Mouse (Mus musculus) c-Kit-positive CD71-negative TER-119-negative erythroid progenitor cells, embryonic 14.5 days (primary cell): ENCODE results near the gene Smim15.

ENCODE experiments used
- DNase-seq: peaks from one replicate; pipeline ENCODE4 v3.0.0-alpha.2; 2013; ENCODE audit warnings: low read depth

The Smim15 gene

DNA sequence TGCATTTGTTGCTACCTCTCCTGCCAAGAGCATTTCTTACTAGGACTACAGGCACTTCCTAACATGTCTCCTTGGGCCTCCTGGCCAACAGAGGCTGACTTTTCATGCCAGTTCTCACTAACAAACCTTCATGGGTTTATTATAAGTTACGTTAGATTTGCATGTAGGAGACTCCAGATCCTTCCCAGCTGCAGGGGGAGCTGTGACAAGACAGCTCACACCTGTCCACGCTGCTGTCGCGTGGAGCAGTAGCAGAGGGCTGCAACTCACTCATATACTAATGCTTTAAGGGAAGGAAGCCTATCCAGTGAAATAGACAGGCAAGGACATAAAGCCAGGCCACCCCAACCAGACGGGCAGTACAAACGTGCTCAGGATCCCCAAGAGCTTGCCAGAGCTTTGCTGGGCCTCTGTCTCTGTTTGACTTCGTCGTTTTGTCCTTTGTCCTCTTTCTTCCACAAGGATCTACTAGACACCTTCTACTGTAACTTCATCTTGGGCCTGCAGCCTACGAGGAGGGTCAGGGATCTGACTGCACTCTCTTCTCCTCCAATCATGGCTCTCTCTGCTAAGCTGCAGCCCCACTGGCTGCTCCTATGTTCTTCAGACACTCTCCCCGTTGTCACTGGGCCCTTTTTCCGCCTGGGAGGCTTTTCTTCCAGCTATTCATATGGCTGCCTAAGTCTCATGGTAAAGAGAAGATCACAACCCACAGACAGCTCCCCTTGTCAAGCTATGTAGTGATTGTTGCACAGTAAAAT, 19.3 kb downstream of the Smim15 start:
- DNase-seq, result no peak

DNA sequence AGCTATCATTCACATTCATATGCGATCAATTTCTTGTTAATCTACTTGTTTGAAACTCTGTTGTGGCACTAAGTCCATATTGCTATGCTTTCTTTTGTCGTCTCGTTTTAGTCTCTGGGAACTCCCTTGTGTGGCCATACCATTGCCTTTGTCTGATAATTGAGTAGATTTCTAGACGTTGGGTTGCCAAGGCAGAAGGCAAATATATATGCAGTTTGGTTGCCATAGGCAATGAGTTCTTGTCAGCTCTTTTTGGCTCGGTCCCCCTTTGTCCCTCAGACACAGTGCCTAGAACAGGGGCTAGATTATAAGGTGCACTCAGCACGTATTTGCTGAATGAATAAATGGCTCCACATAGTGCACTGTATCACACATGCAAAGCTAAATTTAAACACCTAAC, 20.1 kb downstream of the Smim15 start:
- DNase-seq, result no peak

DNA sequence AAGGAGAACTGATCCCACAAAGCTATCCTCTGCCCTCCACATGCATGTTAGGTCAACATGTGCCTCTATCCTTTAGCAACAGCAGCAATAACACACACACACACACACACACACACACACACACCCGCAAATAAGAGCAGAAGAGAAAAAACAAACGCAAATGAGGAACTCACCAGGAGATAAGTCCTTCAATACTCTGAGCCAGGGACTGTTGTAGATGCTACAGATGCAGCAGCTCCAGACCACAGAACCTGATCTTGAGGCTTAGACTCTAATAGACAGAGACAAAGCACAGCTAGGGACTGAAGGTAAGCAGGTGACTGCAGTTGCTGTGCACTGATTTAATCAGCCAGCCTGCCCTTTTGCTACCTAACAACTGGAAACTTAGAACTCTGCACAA, 21.8 kb downstream of the Smim15 start:
- no peak for DNase-seq

DNA sequence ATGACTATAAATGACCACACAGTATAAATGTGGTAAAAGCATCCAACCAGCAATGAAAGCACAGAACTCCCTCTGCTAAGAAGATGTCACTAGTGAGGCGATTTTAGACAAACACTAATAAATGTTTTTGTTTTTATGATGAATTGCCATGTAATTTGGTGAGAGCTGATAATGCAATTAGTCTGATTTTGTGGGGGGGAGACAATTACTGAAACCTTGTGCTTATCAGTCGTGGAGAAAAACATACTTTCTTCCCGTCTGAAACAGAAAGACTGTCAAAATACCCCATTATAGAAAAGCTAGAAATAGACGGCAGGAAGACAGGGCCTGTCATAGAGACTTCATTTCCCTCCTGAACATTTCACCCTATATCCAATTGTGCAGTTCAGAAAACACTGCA, 24.9 kb downstream of the Smim15 start:
- no peak for DNase-seq

DNA sequence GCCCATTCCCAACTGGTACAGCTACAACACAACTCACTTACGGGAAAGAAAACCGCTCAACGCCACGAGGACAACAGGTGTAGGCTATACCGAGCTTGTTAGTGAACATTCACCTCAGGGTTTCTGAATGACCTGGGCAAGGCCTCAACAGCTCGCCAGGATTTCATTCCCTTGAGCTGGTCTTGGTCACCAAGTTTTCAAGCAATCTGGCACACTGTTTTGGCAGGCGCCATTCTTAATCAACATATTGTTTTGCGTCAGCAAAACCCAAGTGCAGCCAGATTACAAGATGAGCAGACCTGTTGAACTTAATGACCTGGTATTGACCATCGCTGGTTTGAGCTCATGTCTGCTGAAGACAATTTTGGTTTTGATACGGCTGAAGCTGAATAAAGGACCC, 25.9 kb downstream of the Smim15 start:
- no peak for DNase-seq

DNA sequence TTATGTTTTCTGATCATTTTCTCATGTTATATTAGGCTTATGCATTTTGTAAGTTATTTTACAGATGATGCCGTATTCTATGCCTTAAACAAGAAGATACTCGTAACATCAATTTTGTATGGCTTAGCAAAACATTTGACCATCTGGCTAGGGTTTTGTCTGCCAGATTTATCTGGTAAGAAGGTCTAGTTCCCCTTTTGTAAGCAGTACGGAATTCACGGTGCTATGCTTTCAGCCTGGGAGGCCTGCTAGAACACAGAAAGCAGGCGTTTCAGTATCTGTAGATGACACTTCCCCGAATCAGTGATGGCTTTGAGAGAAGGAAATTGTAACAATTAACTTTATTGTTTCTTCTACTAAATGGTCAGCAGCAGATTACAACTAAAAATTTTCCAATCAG, 33.2 kb downstream of the Smim15 start:
- DNase-seq, result no peak

DNA sequence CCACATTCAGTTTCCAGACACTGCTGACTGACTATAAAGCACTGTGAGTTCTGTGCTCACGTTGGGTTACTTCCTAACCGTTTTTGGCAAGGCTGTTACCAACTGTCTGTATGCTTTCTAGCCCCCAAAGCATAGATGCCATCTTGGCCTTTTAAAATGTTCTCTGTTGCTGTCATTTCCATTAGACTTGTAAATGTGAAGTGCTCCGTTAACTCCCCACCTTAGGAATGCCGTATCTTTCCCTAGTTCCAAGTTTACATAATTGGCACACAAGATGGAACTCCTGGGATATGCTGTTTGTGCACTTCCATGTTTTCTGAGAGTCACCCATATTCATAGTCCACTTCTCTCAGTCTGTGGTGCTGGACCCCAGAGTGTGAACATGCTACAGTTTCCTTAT, 33.7 kb downstream of the Smim15 start:
- no peak for DNase-seq

DNA sequence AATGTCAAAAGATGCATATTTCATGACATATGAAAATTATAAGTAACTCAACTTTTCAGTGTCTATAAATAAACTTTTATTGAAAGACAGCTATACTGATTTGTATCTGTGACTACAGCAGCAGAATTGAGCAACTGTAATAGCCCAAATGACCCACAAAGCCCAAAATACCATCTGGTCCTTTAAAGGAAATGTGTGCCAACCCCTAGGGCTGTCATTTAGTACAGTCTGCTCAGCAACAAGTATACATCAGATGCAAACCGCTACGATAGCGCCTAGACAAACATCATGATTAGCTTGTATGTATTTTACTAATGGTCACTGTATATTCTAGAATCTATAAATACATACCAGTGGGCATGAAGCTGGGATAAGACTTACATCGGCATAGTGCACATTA, 39.8 kb downstream of the Smim15 start:
- no peak for DNase-seq

DNA sequence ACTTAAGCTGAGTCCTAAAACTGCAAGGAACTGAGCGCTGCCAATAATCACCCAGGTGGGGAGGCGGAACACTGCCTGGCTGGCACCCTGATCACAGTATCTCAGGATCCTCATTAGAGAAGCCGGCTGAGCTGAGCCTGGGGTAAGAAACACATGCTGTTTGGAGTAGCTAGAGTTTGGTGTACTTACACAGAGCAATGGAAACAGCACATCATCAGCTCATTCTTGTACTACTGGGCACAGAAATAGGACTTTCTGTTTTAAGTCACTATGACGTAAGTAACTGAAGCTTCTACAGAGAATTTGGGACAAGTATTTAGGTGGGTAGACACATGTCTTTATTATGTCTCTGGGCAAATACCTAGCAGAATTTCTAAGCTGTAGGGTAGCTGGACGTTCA, 41.8 kb downstream of the Smim15 start:
- DNase-seq, result no peak

DNA sequence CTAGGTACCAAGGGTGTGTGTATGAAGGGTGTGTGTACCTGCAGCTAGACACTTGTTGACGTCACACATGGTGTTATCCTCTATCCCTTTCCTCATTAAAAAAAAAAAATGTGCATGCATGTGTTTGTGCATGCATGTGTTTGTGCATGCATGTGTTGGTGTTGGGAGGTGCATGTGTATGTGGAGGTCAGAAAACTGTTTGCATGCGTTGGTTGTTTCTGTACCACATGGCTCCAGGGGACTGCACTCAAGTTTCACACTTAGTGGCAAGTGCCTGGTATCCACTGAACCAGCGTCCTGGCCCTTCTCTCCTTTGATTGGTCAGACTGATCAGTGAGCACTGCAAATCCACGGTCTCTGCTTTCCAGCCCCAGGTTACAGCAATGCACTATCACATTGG, 42.5 kb downstream of the Smim15 start:
- no peak for DNase-seq

DNA sequence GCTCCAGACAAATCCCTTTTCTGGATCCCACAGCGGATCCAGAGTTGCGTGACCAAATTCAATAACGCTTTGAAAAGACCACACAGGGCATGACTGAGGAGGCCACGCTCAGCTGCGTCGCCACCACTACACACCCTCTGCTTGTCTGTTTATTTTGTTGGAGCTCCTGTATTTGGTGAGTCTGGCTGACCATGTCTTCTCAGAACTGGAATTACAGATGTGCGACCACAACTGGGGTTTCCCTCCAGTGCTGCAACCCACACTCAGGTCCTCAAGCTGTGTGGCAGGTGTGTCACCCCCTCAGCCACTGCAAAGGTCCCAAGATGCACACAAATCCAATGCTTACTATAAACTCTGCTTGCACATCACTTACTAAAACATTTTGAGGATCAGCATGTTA, 48.0 kb downstream of the Smim15 start:
- no peak for DNase-seq

DNA sequence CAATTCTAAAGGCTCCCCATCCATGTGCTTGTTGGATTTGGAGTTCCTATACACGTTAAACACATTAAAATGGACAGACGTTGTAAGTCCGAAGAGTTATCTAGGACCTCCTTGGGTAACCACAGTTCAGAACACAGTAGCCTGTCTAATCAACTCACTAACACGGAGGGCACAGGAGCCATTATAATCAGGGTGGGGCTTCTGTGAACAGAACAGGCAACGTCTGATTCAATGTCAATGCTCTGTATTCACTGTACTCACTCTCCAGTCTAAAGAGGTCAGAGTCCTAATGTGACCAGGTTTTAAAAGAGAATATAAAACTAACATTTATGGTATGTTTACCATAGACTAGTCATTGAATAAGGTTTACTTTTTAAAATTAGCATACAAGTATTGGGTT, 50.4 kb downstream of the Smim15 start:
- DNase-seq, result no peak

DNA sequence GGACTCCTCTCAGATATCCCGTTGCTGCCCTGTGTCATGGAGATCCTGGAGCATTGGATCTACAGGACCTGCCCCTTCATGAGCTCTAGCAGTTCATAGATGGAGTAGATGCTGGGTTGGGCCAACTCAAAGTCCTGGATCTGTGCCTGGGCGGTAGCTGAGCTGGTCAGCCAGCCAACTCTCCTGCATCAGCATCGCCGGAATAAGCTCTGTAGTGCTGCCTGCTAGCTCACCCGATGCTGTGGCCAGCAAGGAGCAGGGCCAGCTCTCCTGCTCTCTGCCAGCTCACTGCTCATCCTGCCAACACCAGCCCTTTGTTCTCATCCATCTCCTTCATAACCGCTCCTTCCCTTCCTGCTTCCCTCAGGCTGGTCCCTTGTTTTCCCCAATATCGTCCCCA, 51.4 kb downstream of the Smim15 start:
- DNase-seq, result no peak

DNA sequence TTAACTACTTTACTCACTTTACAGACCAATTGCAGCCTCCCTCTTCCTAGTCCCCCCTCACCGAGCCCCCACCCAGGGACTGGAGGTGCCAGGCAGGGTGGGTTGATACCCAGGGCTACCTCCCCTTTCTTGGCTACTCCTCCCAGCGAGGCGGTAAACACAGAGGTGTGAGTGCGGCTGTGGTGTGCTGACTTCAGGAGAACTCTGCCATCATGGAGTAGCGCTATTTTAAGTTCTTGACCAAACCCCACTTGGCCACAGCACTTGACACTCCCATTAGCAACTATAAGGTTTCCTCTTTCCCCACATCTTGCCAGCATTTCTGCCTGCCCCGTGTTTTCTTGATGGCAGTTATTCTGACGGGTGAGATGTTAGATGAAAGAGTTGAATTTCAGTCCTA, 52.2 kb downstream of the Smim15 start:
- no peak for DNase-seq
